Mouse (Mus musculus) stomach, postnatal 0 days (tissue): Measurements from ENCODE around the gene Fubp3.

Source experiments
- CTCF ChIP-seq: IDR thresholded peaks from 2 replicates; pipeline ENCODE4 v1.5.1; 2016; ENCODE audit warnings: antibody characterized with exemption, low read depth, mild to moderate bottlenecking, moderate library complexity
- EP300 ChIP-seq: optimal IDR thresholded peaks from 2 replicates; pipeline ENCODE3; 2016; ENCODE audit warnings: antibody characterized with exemption

GRCm38 (mm10) chr2:31610922-31611321, 38.5 kb downstream of the Fubp3 start:
- TF ChIP-seq CTCF (no peak), EP300 (no peak)
